Mouse (Mus musculus): ENCODE results near the gene Chd3. TPM values are rescaled to one million over a fixed set of nuclear protein-coding genes. Genes with fewer than 3 reads are reported as not detected.

Gene Chd3
- total and polyA plus RNA-seq, 3 experiments, result 71.0 to 183 (median 120) TPM

DNA sequence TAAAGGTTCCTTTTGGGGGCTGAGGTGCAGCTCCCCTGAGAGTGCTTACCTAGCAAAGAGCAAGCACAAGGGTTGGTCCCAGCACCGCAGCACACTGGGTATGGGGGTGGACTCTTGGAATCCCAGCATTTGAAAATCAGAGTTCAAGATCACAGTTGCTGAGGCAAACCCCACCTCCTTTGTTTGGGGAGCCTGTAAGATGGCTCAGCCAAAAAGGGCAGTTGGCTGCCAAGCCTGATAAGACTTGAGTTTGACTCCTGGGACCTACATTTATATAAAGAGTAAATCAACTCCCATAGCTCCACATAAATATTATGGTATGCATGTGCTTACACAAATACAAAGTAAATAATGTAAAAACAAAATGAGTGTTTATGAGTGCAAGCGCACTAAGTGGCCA is 63.2 kb downstream of the Chd3 start:
- DNase-seq (ENCODE audit: low spot score), result no peak
- TF ChIP-seq TAL1 (conservative IDR thresholded peaks at IDR 0.05; ENCODE audit: low read depth, low read length) (no peak), GATA1 (IDR thresholded peaks at IDR 0.05; ENCODE audit: borderline replicate concordance, low read length) (no peak), POLR2AphosphoS5 (IDR thresholded peaks at IDR 0.05; ENCODE audit: insufficient replicate concordance, low read depth, low read length) (no peak), CTCF (IDR thresholded peaks at IDR 0.05; ENCODE audit: low read depth, low read length) (no peak), GATA2 (IDR thresholded peaks at IDR 0.05; ENCODE audit: borderline replicate concordance, low read depth, low read length) (no peak)
- Histone ChIP-seq H3K4me1 (ENCODE audit: insufficient read depth, low read depth, low read length) (no peaks in the 10 kb centered on the region; the same call in 1 of the 2 replicates), H3K36me3 (replicated peaks) (peaks cover 92% of the 10 kb centered on the region), H3K4me3 (ENCODE audit: low read depth, low read length) (no peak overlapping the region), H3K27me3 (ENCODE audit: insufficient read depth, low read length) (no peaks in the 10 kb centered on the region), H3K9me3 (replicated peaks) (no peaks in the 10 kb centered on the region)
- ATAC-seq (ENCODE audit: extremely low read depth, insufficient number of reproducible peaks, low FRiP score, poor library complexity, severe bottlenecking), result no peak

DNA sequence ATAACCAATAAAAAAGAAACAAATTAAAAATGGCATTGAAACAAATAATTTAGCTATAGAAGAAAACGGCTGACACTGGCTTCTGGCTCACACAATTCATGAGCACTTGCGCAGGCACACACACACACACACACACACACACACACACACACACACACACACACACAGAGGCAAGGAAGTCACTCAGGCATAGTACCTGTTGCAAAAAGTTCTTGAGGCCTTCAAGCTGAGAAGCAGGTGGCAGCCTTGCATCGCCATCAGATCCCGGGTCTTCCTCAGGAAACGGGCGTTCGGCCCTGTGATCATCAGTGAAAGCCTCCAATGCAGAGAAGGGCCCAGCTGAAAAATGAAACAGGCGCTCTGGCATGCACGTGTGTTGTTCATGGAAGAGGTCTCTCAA is 63.9 kb downstream of the Chd3 start:
- no peak overlapping the region for H3K4me3 ChIP-seq (ENCODE audit: low read depth, low read length)
- TF ChIP-seq CTCF (IDR thresholded peaks at IDR 0.05; ENCODE audit: low read depth, low read length) (no peak), GATA1 (IDR thresholded peaks at IDR 0.05; ENCODE audit: borderline replicate concordance, low read length) (no peak), GATA2 (IDR thresholded peaks at IDR 0.05; ENCODE audit: borderline replicate concordance, low read depth, low read length) (no peak), POLR2AphosphoS5 (IDR thresholded peaks at IDR 0.05; ENCODE audit: insufficient replicate concordance, low read depth, low read length) (no peak), TAL1 (conservative IDR thresholded peaks at IDR 0.05; ENCODE audit: low read depth, low read length) (no peak)
- DNase-seq (ENCODE audit: low spot score), result no peak
- no peaks in the 10 kb centered on the region; the same call in 1 of the 2 replicates for H3K4me1 ChIP-seq (ENCODE audit: insufficient read depth, low read depth, low read length)
- H3K9me3 ChIP-seq (replicated peaks), result no peaks in the 10 kb centered on the region
- H3K27me3 ChIP-seq (ENCODE audit: insufficient read depth, low read length), result no peaks in the 10 kb centered on the region
- peaks cover 90% of the 10 kb centered on the region for H3K36me3 ChIP-seq (replicated peaks)
- no peak for ATAC-seq (ENCODE audit: extremely low read depth, insufficient number of reproducible peaks, low FRiP score, poor library complexity, severe bottlenecking)

DNA sequence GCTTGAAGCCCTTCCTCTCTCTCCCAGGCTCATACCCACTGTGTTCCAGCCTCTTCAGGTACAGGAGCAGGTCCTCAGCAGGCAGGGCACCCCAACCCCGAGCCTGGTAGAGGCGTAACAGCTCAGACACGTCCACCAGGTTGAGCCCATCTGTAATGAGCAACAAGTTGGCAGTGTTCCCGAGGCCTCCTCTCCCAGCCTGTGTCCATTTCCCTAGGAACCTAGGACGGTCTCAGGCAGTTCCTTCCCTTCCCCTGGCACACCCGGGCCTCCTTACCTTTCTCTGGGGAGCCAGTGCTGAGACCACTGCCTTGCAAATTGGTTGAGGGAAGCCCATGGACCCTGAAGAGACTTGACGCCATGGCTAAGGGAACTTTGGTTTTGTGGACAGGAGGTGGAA is 66.4 kb downstream of the Chd3 start:
- H3K36me3 ChIP-seq (replicated peaks), result peaks cover 88% of the 10 kb centered on the region
- no peaks in the 10 kb centered on the region for H3K27me3 ChIP-seq (ENCODE audit: insufficient read depth, low read length)
- TF ChIP-seq TAL1 (conservative IDR thresholded peaks at IDR 0.05; ENCODE audit: low read depth, low read length), result no peak
- TF ChIP-seq POLR2AphosphoS5 (IDR thresholded peaks at IDR 0.05; ENCODE audit: insufficient replicate concordance, low read depth, low read length), result no peak
- TF ChIP-seq GATA1 (IDR thresholded peaks at IDR 0.05; ENCODE audit: borderline replicate concordance, low read length), result no peak
- no peak for TF ChIP-seq CTCF (IDR thresholded peaks at IDR 0.05; ENCODE audit: low read depth, low read length)
- no peak for TF ChIP-seq GATA2 (IDR thresholded peaks at IDR 0.05; ENCODE audit: borderline replicate concordance, low read depth, low read length)
- H3K4me1 ChIP-seq (ENCODE audit: insufficient read depth, low read depth, low read length), result no peaks in the 10 kb centered on the region; the same call in 1 of the 2 replicates
- no peak for DNase-seq (ENCODE audit: low spot score)
- no peak for ATAC-seq (ENCODE audit: extremely low read depth, insufficient number of reproducible peaks, low FRiP score, poor library complexity, severe bottlenecking)
- H3K4me3 ChIP-seq (ENCODE audit: low read depth, low read length), result no peak overlapping the region
- no peaks in the 10 kb centered on the region for H3K9me3 ChIP-seq (replicated peaks)

DNA sequence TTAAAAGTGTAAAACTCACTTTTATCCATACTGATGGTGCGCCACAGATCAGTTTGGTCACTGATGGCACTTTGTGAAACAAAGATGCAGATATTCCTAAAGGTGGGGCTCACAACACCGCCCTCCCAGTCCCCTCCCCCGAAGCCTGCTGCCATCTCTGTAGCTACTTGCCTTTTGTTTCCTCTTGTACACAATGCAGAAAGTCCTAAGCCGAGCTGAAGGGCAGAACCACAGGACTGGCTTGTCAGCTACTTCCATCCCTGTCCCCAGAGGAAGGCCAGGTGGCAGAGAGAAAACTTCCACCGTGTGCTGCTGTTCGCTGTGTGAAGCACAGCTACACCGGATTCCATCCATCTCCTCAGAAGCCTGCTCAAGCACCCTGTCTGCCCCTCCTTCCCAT is 71.0 kb downstream of the Chd3 start:
- TF ChIP-seq GATA2 (IDR thresholded peaks at IDR 0.05; ENCODE audit: borderline replicate concordance, low read depth, low read length), result no peak
- TF ChIP-seq TAL1 (conservative IDR thresholded peaks at IDR 0.05; ENCODE audit: low read depth, low read length), result no peak
- TF ChIP-seq POLR2AphosphoS5 (IDR thresholded peaks at IDR 0.05; ENCODE audit: insufficient replicate concordance, low read depth, low read length), result no peak
- no peak for TF ChIP-seq GATA1 (IDR thresholded peaks at IDR 0.05; ENCODE audit: borderline replicate concordance, low read length)
- no peak for TF ChIP-seq CTCF (IDR thresholded peaks at IDR 0.05; ENCODE audit: low read depth, low read length)
- no peaks in the 10 kb centered on the region for H3K4me1 ChIP-seq (ENCODE audit: insufficient read depth, low read depth, low read length)
- H3K4me3 ChIP-seq (ENCODE audit: low read depth, low read length), result no peak overlapping the region
- peaks cover 55% of the 10 kb centered on the region for H3K36me3 ChIP-seq (replicated peaks)
- no peak for DNase-seq (ENCODE audit: low spot score)
- no peaks in the 10 kb centered on the region for H3K9me3 ChIP-seq (replicated peaks)
- peaks cover 2% of the 10 kb centered on the region; the same call in 1 of the 2 replicates for H3K27me3 ChIP-seq (ENCODE audit: insufficient read depth, low read length)
- ATAC-seq (ENCODE audit: extremely low read depth, insufficient number of reproducible peaks, low FRiP score, poor library complexity, severe bottlenecking), result no peak

DNA sequence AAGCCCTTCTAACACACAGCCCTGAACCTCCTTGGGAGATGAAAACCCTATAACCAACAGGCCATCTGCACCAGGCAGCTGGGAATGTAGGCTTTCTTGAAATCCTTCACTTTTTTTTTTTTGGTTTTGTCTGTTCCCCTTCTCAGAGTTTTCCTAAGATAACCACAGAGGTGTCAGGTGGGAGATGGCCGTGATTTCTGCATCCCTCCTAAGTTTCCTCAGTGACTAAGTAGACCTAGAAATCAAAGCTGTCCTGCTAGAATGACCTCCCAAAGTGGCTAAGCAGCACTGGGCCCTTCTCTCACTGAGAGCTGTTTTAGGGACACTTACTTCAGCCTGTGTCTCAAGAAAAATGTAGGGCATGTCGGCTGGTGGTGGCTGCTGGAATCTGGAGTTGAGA is 71.4 kb downstream of the Chd3 start:
- no peak for ATAC-seq (ENCODE audit: extremely low read depth, insufficient number of reproducible peaks, low FRiP score, poor library complexity, severe bottlenecking)
- DNase-seq (ENCODE audit: low spot score), result no peak
- H3K4me3 ChIP-seq (ENCODE audit: low read depth, low read length), result no peak overlapping the region
- TF ChIP-seq GATA2 (IDR thresholded peaks at IDR 0.05; ENCODE audit: borderline replicate concordance, low read depth, low read length) (no peak), TAL1 (conservative IDR thresholded peaks at IDR 0.05; ENCODE audit: low read depth, low read length) (no peak), GATA1 (IDR thresholded peaks at IDR 0.05; ENCODE audit: borderline replicate concordance, low read length) (no peak), POLR2AphosphoS5 (IDR thresholded peaks at IDR 0.05; ENCODE audit: insufficient replicate concordance, low read depth, low read length) (no peak), CTCF (IDR thresholded peaks at IDR 0.05; ENCODE audit: low read depth, low read length) (no peak)
- peaks cover 2% of the 10 kb centered on the region; the same call in 1 of the 2 replicates for H3K27me3 ChIP-seq (ENCODE audit: insufficient read depth, low read length)
- H3K9me3 ChIP-seq (replicated peaks), result no peaks in the 10 kb centered on the region
- H3K4me1 ChIP-seq (ENCODE audit: insufficient read depth, low read depth, low read length), result no peaks in the 10 kb centered on the region
- H3K36me3 ChIP-seq (replicated peaks), result peaks cover 50% of the 10 kb centered on the region

DNA sequence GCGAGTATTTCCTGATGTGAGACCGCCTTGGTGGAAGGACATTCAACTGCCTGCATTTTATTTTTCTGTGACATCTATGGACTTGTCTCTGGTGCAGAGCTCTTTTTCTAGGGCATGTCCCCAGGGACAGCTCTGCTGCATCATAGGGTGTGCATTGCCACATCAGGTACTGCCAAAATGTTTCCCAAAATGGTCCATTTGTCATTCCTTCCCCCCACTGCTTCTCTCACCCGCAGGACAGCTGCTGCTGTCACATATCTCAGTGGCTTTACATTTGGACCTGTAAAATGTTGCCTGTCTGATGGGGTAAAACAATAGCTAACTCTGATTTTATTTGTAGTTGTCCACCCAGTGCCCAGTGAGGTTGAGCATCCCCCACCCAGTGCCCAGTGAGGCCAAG is 73.9 kb downstream of the Chd3 start:
- H3K9me3 ChIP-seq (replicated peaks), result no peaks in the 10 kb centered on the region
- peaks cover 30% of the 10 kb centered on the region for H3K36me3 ChIP-seq (replicated peaks)
- ATAC-seq (ENCODE audit: extremely low read depth, insufficient number of reproducible peaks, low FRiP score, poor library complexity, severe bottlenecking) (no peak), DNase-seq (ENCODE audit: low spot score) (no peak)
- no peaks in the 10 kb centered on the region for H3K4me1 ChIP-seq (ENCODE audit: insufficient read depth, low read depth, low read length)
- H3K27me3 ChIP-seq (ENCODE audit: insufficient read depth, low read length), result peaks cover 2% of the 10 kb centered on the region; the same call in 1 of the 2 replicates
- TF ChIP-seq TAL1 (conservative IDR thresholded peaks at IDR 0.05; ENCODE audit: low read depth, low read length), result no peak
- TF ChIP-seq POLR2AphosphoS5 (IDR thresholded peaks at IDR 0.05; ENCODE audit: insufficient replicate concordance, low read depth, low read length), result no peak
- no peak for TF ChIP-seq GATA1 (IDR thresholded peaks at IDR 0.05; ENCODE audit: borderline replicate concordance, low read length)
- TF ChIP-seq GATA2 (IDR thresholded peaks at IDR 0.05; ENCODE audit: borderline replicate concordance, low read depth, low read length), result no peak
- TF ChIP-seq CTCF (IDR thresholded peaks at IDR 0.05; ENCODE audit: low read depth, low read length), result no peak
- H3K4me3 ChIP-seq (ENCODE audit: low read depth, low read length), result no peak overlapping the region

Other genes with a start within 250 kb of the Chd3 start
- 0.53 TPM in 1 of 2 replicates, not detected in the other for gene Hes7, start 249.0 kb downstream of the Chd3 start, total RNA-seq (2014; fragmentation: Nextera tagmentation)
- gene Hes7, start 249.0 kb downstream of the Chd3 start, total RNA-seq (2017), result 0.22 TPM in 1 of 2 replicates, not detected in the other
- 1.2 and 2.0 TPM in 2 replicates for gene Hes7, start 249.0 kb downstream of the Chd3 start, polyA plus RNA-seq (2012)
- gene 9130213A22Rik, start 246.8 kb downstream of the Chd3 start, total RNA-seq (2014; fragmentation: Nextera tagmentation), result 1.4 TPM in 2 replicates
- gene 9130213A22Rik, start 246.8 kb downstream of the Chd3 start, total RNA-seq (2017), result 0.17 and 0.82 TPM in 2 replicates
- gene 9130213A22Rik, start 246.8 kb downstream of the Chd3 start, polyA plus RNA-seq (2012), result 0.10 and 0.25 TPM in 2 replicates
- 1.3 TPM in 1 of 2 replicates, not detected in the other for gene Aloxe3, start 243.5 kb downstream of the Chd3 start, total RNA-seq (2014; fragmentation: Nextera tagmentation)
- 0.16 TPM in 1 of 2 replicates, not detected in the other for gene Aloxe3, start 243.5 kb downstream of the Chd3 start, total RNA-seq (2017)
- gene Aloxe3, start 243.5 kb downstream of the Chd3 start, polyA plus RNA-seq (2012), result 0.01 TPM in 1 of 2 replicates, not detected in the other
- gene Alox12b, start 212.4 kb downstream of the Chd3 start, total RNA-seq (2014; fragmentation: Nextera tagmentation), result not detected in 2 replicates
- not detected in 2 replicates for gene Alox12b, start 212.4 kb downstream of the Chd3 start, total RNA-seq (2017)
- gene Alox12b, start 212.4 kb downstream of the Chd3 start, polyA plus RNA-seq (2012), result not detected in 2 replicates
- gene Alox8, start 171.6 kb downstream of the Chd3 start, total RNA-seq (2014; fragmentation: Nextera tagmentation), result not detected in 2 replicates
- gene Alox8, start 171.6 kb downstream of the Chd3 start, total RNA-seq (2017), result 0.06 and 0.49 TPM in 2 replicates
- gene Alox8, start 171.6 kb downstream of the Chd3 start, polyA plus RNA-seq (2012), result not detected in 2 replicates
- gene Gucy2e, start 132.4 kb downstream of the Chd3 start, total RNA-seq (2014; fragmentation: Nextera tagmentation), result not detected in 2 replicates
- gene Gucy2e, start 132.4 kb downstream of the Chd3 start, total RNA-seq (2017), result 0.05 and 0.06 TPM in 2 replicates
- gene Gucy2e, start 132.4 kb downstream of the Chd3 start, polyA plus RNA-seq (2012), result not detected in 2 replicates
- 30.3 and 42.0 TPM in 2 replicates for gene Cntrob, start 45.6 kb downstream of the Chd3 start, total RNA-seq (2014; fragmentation: Nextera tagmentation)
- gene Cntrob, start 45.6 kb downstream of the Chd3 start, total RNA-seq (2017), result 19.2 and 26.0 TPM in 2 replicates
- gene Cntrob, start 45.6 kb downstream of the Chd3 start, polyA plus RNA-seq (2012), result 30.8 and 35.4 TPM in 2 replicates
- gene Trappc1, start 45.4 kb downstream of the Chd3 start, total RNA-seq (2014; fragmentation: Nextera tagmentation), result 138 and 139 TPM in 2 replicates
- 116 and 127 TPM in 2 replicates for gene Trappc1, start 45.4 kb downstream of the Chd3 start, total RNA-seq (2017)
- 7.4 and 10.1 TPM in 2 replicates for gene Trappc1, start 45.4 kb downstream of the Chd3 start, polyA plus RNA-seq (2012)
- gene Kcnab3, start 43.1 kb downstream of the Chd3 start, total RNA-seq (2014; fragmentation: Nextera tagmentation), result 0.58 and 1.2 TPM in 2 replicates
- gene Kcnab3, start 43.1 kb downstream of the Chd3 start, total RNA-seq (2017), result 0.60 and 0.64 TPM in 2 replicates
- gene Kcnab3, start 43.1 kb downstream of the Chd3 start, polyA plus RNA-seq (2012), result 0.27 and 0.33 TPM in 2 replicates
- gene Rnf227, start 28.9 kb downstream of the Chd3 start, total RNA-seq (2014; fragmentation: Nextera tagmentation), result not detected in 2 replicates
- 0.06 and 0.11 TPM in 2 replicates for gene Rnf227, start 28.9 kb downstream of the Chd3 start, total RNA-seq (2017)
- gene Rnf227, start 28.9 kb downstream of the Chd3 start, polyA plus RNA-seq (2012), result not detected in 2 replicates
- gene Naa38, start 26.1 kb upstream of the Chd3 start, total RNA-seq (2014; fragmentation: Nextera tagmentation), result 96.2 and 98.4 TPM in 2 replicates
- 171 and 204 TPM in 2 replicates for gene Naa38, start 26.1 kb upstream of the Chd3 start, total RNA-seq (2017)
- 104 and 107 TPM in 2 replicates for gene Naa38, start 26.1 kb upstream of the Chd3 start, polyA plus RNA-seq (2012)
- 24.0 and 26.0 TPM in 2 replicates for gene Cyb5d1, start 26.2 kb upstream of the Chd3 start, total RNA-seq (2014; fragmentation: Nextera tagmentation)
- 36.0 and 41.5 TPM in 2 replicates for gene Cyb5d1, start 26.2 kb upstream of the Chd3 start, total RNA-seq (2017)
- 3.5 and 9.1 TPM in 2 replicates for gene Cyb5d1, start 26.2 kb upstream of the Chd3 start, polyA plus RNA-seq (2012)
- gene Tmem88, start 28.8 kb upstream of the Chd3 start, total RNA-seq (2014; fragmentation: Nextera tagmentation), result 2.6 TPM in 2 replicates
- gene Tmem88, start 28.8 kb upstream of the Chd3 start, total RNA-seq (2017), result 0.93 and 1.2 TPM in 2 replicates
- 2.2 and 3.0 TPM in 2 replicates for gene Tmem88, start 28.8 kb upstream of the Chd3 start, polyA plus RNA-seq (2012)
- 145 and 185 TPM in 2 replicates for gene Kdm6b, start 44.3 kb upstream of the Chd3 start, total RNA-seq (2014; fragmentation: Nextera tagmentation)
- 3.9 and 4.8 TPM in 2 replicates for gene Kdm6b, start 44.3 kb upstream of the Chd3 start, total RNA-seq (2017)
- gene Kdm6b, start 44.3 kb upstream of the Chd3 start, polyA plus RNA-seq (2012), result 104 and 111 TPM in 2 replicates
- 0.73 and 1.1 TPM in 2 replicates for gene Dnah2, start 179.7 kb upstream of the Chd3 start, total RNA-seq (2014; fragmentation: Nextera tagmentation)
- gene Dnah2, start 179.7 kb upstream of the Chd3 start, total RNA-seq (2017), result 2.6 and 3.2 TPM in 2 replicates
- gene Dnah2, start 179.7 kb upstream of the Chd3 start, polyA plus RNA-seq (2012), result 0.06 and 0.13 TPM in 2 replicates
- gene Efnb3, start 190.8 kb upstream of the Chd3 start, total RNA-seq (2014; fragmentation: Nextera tagmentation), result 0.29 and 0.68 TPM in 2 replicates
- 0.27 and 0.29 TPM in 2 replicates for gene Efnb3, start 190.8 kb upstream of the Chd3 start, total RNA-seq (2017)
- 0.36 and 0.56 TPM in 2 replicates for gene Efnb3, start 190.8 kb upstream of the Chd3 start, polyA plus RNA-seq (2012)
- 20.5 and 26.1 TPM in 2 replicates for gene Wrap53, start 210.8 kb upstream of the Chd3 start, total RNA-seq (2014; fragmentation: Nextera tagmentation)
- gene Wrap53, start 210.8 kb upstream of the Chd3 start, total RNA-seq (2017), result 9.6 and 9.8 TPM in 2 replicates
- gene Wrap53, start 210.8 kb upstream of the Chd3 start, polyA plus RNA-seq (2012), result 15.7 and 22.0 TPM in 2 replicates
- gene Trp53, start 211.0 kb upstream of the Chd3 start, total RNA-seq (2014; fragmentation: Nextera tagmentation), result 228 and 271 TPM in 2 replicates
- gene Trp53, start 211.0 kb upstream of the Chd3 start, total RNA-seq (2017), result 52.1 and 57.4 TPM in 2 replicates
- gene Trp53, start 211.0 kb upstream of the Chd3 start, polyA plus RNA-seq (2012), result 141 and 175 TPM in 2 replicates
- gene Atp1b2, start 236.5 kb upstream of the Chd3 start, total RNA-seq (2014; fragmentation: Nextera tagmentation), result 84.5 and 116 TPM in 2 replicates
- 3.6 and 4.8 TPM in 2 replicates for gene Atp1b2, start 236.5 kb upstream of the Chd3 start, total RNA-seq (2017)
- 50.0 and 54.6 TPM in 2 replicates for gene Atp1b2, start 236.5 kb upstream of the Chd3 start, polyA plus RNA-seq (2012)
- gene Shbg, start 248.5 kb upstream of the Chd3 start, total RNA-seq (2014; fragmentation: Nextera tagmentation), result not detected in 2 replicates
- gene Shbg, start 248.5 kb upstream of the Chd3 start, total RNA-seq (2017), result not detected in 2 replicates
- not detected in 2 replicates for gene Shbg, start 248.5 kb upstream of the Chd3 start, polyA plus RNA-seq (2012)